Mouse (Mus musculus): Measurements from ENCODE around the gene Ngfr.
"Not testable (repeated sequence)": the region's sequence is repeated elsewhere in the genome, so short reads cannot be mapped to it uniquely, and the experiment has no call there.

Gene Ngfr

GRCm38 (mm10) chr11:95587423-95587951, at the start of gene Ngfr:
Ngfr (minus strand) TSS chr11:95587735.
- peak; percentile 66 for DNase-seq

- no peak for DNase-seq
Measured at GRCm38 (mm10) chr11:95635030-95635429, 47.5 kb upstream of the Ngfr start.

- DNase-seq: no peak
Measured at GRCm38 (mm10) chr11:95633512-95634000, 46.0 kb upstream of the Ngfr start.

DNA sequence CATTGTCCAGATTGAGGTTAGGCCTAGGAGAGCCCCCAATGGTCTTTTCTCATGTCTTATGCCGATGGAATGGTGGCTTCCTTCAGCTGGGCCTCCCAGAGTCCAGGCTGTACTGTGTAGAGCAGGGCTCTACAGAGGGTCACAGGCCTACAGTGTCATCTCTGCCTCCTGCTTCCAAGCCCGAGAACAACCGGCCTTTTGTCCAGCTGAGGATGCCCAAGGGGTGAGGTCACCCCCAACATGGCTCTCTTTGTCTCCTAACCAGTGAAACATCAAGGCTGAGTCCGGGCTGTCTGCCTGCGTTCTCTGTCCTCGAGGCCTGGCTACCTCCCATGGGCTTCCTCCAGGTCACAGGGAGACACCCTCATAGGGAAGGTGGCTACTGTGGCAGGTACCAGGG, 44.9 kb upstream of the Ngfr start:
- no peak for DNase-seq

DNA sequence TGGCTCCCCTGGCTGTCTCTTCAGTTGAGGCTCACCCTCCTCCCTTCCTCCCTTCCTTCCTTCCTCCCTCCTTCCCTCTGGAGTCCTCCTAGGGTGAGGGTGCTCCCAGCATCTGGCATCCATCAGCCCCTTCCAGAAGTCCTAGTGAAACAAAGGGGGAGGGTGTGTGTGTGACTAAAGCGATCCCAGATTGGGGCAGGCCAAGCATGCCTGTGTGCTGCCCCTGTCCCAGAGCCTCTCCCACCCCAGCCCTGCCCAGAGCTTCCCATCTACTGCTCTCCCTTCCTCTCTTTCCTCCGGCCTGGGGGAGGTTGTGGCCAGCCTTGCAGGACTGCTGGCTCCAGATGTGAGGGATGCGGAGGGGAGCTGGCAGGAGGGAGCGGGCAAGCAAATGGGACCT, 43.8 kb upstream of the Ngfr start:
- DNase-seq: no peak

DNA sequence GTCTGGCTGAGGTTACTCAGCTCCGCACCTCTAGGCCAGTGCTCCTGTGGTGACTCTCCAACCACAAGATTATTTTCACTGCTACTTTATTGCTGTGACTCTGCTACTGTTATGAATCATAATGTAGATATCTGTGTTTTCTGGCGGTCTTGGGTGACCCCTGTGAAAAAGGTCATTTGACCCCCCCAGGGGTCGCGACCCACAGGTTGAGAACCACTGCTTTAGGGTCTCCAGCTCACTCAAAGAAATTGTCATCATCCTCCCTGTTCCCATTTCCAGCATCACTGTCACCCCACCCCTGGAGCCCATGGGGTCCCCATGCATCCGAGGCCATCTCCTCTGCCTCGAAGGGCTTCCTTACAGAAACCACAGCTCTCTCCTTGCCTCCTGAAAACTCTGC, 43.0 kb upstream of the Ngfr start:
- no peak for DNase-seq

DNA sequence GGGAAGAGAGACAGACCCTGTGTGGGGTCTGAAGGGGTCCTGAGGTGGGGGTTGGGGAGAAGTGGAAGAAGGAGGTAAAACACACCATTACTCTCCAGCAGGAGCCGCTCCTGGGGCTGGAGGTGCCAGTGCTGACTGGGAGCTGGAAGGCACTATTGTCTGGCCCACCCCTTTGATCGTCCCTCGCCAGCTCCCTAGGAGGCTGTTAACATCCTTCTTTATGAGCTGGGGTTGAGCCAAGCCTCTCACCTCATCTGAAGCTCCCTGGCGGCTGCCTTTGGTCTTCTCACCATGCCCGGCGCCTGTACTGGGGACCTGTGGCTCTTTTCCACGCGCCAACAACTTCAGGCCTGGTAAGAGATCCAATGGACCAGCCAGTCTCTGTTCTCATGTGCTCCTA, 34.9 kb upstream of the Ngfr start:
- DNase-seq: no peak

DNA sequence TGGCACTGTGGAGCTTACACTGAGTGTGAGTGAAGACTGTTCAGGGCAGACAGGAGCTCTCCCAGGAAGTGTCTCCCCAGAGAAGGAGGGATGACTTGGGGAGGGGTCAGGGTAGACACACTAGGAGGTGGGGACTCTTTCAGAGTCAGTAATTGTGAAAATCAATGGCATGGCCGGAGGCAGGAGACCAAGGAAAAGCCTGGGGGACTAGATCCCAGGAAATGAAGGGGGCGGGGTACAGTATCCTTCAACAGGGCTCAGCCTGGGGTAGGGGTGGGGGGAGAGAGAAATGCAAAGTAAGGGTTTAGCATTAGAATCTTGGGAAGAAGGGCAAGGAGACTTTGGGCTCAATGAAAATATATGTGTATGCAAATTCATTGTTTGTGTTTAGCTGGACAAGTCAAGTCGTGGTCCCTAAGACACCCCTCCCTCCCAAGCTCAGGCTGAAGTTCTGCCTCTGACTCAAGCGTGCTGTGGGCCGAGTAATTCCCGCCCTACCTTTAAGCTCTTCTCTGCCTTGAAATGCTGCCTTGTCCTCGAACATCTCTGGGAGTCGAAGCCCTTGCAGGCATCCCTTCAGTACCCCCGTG, 34.1 kb upstream of the Ngfr start:
- no peak for DNase-seq

DNA sequence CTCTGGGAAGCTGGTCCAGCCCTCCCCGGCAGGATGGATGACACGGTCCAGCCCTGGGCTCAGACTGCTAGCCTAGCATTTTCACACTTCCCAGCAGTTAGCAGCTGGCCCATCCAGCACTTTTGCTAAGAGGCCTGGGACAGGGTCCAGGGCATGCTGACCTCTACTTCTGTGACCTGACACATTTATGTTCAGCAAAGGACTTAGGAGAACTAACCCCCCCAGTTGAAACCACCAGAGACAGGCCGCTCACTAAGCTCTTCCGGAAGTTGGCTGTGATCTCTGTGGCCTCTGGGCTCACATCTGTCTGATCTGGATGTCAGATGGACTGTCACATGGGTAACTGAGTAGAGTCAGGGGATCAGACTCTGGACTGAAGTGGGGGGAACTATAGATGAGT, 33.5 kb upstream of the Ngfr start:
- DNase-seq: no peak

DNA sequence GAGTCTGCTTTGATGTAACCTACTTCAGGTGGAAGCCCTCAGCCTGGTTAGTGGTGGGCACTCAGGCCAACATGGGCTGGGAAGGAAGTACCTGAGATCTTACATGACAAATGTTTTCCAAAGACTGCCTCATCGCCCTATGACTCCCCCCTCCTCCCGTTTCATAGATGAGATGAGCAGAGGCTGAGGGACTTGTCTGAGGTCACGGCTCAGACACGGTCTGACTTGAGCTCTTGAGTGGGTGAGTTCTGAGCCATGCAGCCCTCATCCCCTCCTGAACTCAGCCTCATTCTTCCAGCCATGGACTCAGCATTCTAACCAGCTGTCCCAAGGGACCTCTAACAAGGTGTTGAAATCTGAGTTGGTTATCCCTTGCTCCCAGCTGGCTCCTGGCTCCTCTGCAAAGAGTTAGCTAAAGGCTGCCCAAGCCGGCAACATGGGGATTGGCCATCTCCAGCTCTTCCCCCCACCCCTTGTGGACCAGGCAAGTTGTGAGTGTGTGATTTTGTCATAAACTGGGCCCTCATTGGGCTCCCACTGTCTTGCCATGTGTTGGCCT, 32.4 kb upstream of the Ngfr start:
- no peak for DNase-seq

GRCm38 (mm10) chr11:95619081-95619480, 31.5 kb upstream of the Ngfr start:
- no peak for DNase-seq

DNA sequence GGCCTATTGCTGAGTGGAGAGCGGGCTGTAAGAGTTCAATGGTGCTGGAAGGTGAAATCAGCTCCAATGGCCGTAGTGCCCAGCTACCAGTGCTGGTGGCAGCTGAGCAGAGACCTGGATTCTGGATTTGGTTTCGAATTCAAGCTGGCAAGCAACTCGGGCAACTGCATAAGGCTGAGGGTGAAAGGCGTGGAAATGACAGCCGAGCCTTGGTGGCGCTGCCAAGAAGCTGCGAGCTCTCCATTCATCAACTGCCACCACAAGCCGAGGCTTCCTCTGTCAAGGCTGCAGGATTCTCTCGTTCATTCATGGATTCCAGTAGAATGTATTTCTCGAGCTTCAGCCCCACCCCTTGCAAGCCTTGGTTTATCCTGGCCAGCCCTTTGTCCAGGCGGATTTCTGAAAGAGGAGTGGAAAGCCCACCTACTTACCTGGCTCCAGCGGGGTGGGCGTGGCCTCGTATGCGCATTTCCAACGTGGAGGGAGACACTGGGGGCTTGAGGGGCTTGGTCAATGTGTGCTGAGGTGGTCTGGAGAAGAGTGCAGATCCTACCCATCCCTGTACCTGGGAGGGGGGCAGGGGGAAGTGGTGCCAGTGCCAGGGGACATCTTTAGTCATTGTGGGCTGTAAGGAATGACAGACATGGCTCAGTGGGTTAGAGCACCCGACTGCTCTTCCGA, 30.4 kb upstream of the Ngfr start:
- DNase-seq: no peak

- DNase-seq: no peak
Measured at GRCm38 (mm10) chr11:95614739-95615138, 27.2 kb upstream of the Ngfr start.

DNA sequence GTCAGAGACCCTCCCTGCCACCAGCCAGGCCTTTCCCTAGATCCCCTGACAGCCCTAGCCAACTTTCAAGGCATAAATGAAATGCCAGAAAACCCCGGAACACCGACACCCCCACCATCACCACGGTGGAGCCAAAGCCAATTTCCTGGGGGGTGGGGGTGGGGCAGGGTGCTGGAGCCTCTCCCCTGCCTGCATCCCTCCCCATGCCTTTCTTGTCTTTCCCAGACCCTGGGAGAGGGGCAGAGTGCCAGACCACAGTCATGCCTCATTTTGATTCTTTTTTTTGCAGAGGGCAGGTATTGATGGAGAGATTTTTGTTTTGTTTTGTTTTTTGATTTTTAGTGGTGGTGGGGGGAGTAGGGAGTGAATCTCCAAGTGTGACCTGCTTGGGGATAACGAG, 23.7 kb upstream of the Ngfr start:
- no peak for DNase-seq

DNA sequence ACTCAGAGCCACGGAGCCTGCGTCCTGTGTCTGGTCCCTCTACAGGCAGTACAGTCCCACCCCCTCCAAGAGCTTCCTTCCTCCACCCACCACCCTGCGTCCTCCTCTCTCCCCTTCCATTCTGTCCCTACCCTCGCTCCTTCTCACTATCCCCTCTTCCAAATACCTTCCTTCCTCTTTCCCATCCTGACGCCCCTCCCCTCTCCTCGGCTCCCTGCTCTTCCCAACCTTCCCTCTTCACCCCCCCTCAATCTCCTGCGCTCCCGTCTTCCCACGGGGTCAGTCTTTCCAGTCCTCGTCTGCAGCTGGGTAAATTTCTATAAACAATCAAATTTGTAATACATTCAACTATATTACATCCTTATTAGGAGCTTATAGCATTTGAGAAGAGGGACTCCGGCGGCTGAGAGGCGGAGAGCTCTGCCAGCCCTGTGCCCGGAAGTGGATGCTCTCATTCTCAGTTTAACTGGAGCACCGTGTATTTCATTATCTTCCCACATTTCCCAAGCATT, 22.9 kb upstream of the Ngfr start:
- no peak for DNase-seq

- no peak for DNase-seq
Measured at GRCm38 (mm10) chr11:95609924-95610323, 22.4 kb upstream of the Ngfr start.

DNA sequence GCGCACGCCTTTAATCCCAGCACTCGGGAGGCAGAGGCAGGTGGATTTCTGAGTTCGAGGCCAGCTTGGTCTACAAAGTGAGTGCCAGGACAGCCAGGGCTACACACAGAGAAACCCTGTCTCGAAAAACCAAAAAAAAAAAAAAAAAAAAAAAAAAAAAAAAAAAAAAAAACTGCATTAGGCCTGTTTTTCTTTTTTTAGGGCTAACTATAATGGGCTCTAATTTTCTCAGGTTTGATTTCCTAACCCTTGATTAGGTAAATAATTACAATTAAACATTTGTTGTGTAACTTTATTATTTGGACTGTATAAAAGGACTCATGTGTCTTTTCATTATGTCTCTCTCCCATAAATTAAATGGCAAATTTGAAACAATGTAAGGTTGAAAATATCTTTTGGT, 19.8 kb upstream of the Ngfr start:
- not testable (repeated sequence) for DNase-seq

- no peak for DNase-seq
Measured at GRCm38 (mm10) chr11:95598214-95599062, 10.9 kb upstream of the Ngfr start.

DNA sequence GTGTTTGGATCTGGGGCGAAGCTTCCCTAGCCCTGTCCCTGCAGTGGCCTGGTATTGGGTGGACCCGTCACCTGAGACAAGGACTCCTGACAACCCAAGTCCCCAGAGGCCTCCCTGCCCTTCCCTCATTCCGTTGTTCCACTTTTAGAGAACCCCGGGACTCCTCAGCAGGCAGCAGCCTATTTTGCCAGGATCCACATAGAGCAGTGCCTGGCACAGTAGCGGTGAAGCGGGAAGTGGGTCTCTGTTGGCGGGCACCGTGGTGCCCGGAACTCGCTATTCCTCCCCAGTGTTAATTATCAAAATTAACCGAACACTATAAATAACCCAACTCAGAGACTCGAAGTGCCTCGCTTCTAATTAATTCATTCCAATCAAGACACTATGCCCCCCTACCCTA, 10.2 kb upstream of the Ngfr start:
- no peak for DNase-seq

- DNase-seq: no peak
Measured at GRCm38 (mm10) chr11:95596704-95597103, 9.2 kb upstream of the Ngfr start.

GRCm38 (mm10) chr11:95596150-95596515, 8.6 kb upstream of the Ngfr start:
- no peak for DNase-seq

DNA sequence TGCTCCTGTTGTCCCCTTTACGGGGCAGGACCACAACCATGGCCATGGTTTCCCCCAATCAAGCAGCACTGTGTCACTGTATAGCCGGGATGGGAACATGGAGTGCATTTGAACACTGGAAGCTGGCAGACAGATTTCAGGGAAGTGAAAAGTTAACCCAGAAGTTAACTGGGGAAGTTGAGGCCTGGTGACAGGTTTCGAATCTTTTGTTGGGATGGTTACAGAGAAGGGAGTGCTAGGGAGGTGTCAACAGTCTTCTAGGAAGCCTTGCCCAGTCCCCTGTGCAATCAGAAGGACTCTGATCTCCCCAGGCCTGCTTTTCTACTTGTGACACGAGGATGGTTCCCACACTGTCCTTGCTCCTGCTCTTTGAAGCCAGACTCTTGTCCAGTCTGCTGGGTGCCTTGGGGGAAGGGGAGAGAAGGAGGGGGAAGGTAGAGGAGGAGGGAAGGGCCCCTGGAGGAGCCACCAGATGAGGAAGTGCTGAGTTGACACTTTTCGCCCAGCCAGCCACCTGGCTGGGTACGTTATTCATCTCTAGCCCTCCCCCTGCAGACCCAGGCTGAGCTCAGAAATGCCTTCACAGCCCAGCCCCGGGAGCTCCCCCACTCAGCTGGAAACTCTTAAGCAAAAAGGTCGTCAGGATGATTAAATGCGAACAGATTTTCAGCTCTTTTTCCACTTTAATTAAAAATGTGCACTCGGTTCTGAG, 8.1 kb upstream of the Ngfr start:
- peak; percentile 55 for DNase-seq
